Mouse (Mus musculus) right cerebral cortex, postnatal 36 days (tissue): ENCODE measurements around the gene H1f0.

Experiments used
- DNase-seq, 2 experiments: peaks; one replicate each; pipeline ENCODE4 v3.0.0; 2022; ENCODE audit warnings: low spot score in 2 of 2, mixed read lengths in 1 of 2

The H1f0 gene

DNA sequence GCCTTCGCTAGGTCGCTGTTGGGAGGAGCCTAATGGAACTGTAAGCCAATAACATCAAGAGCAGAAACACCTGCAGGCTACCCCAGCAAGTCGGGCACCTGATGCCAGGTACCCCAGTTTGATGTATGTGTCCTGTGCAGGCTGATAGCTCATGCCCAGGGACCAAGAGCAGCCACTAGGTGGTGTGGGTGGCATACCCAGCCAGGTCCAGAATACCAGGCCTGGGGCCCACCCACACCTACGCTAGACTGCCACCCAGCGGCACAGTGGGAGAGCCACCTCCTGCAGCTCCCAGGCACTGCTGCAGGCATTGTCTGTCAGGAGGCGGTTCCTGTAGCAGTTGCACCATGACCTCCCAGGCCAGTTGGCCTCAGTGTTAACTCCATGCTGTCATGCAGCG lies 10.6 kb downstream of the H1f0 start:
- DNase-seq = peak in 1 of 2 experiments; percentile 34

DNA sequence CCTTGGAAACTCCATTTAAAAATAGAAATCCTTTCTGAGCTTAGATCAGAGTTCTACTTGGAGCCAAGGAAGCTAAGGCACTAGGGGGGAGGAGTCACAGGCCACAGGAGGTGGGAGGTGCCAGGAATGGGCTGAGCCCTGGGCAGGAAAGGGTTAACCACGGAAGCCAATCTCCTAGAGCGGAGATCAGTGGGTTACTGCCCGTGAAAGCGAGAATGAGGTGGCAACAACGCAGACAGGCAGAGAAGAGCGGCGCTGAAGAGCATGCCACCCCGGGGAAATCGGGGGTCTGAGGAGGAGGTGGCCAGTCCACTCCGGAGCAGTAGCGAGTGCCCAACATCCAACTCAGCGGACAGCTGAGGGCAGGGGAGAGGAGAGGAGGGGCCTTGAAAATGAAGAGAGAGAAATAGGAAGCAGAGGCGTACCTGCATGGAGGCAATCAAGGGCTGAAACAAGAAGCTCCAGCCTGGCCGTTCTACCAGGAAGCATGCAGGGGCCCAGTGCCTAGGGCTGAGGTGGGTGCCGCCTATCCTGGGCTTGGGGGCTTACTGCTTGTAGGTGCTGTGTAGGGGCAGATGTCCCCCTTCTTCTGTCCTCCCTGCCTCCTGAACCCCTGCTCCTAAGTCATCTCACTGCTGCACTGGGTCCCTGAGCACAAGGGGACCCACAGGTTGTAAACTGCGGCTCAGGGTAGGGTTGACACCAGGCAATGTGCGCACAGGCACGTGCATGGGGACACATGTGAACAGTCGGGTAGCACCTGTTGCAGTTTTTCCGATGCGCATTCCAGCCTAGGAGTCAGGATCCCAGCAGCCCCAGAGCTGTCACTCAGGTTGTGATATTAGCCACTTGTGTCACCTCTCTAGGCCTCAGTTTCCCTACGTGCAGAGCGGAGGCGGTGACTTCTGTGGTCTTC lies 12.5 kb downstream of the H1f0 start:
- DNase-seq = no peak

DNA sequence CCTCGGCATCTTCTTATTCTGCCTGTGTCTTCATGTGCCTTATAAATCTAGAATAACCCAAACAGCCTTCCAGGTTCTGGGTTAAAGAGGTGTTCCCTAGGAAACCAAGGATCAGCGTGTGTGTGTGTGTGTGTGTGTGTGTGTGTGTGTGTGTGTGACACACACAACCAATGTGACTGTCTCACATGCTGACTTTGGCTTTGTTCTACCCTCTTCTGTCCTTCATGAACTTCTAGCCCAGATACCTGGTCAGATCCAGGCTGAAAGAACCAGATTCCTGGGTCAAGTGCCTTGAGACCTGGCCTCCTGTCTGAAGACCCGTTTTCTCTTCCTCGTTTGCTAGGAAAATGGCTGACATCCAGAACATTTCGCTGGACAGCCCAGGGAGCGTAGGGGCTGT lies 13.3 kb downstream of the H1f0 start, which contains the start of gene Galr3:
Galr3 (plus strand) TSS at position 301 of the 400 bp plus-strand sequence.
- DNase-seq = no peak

DNA sequence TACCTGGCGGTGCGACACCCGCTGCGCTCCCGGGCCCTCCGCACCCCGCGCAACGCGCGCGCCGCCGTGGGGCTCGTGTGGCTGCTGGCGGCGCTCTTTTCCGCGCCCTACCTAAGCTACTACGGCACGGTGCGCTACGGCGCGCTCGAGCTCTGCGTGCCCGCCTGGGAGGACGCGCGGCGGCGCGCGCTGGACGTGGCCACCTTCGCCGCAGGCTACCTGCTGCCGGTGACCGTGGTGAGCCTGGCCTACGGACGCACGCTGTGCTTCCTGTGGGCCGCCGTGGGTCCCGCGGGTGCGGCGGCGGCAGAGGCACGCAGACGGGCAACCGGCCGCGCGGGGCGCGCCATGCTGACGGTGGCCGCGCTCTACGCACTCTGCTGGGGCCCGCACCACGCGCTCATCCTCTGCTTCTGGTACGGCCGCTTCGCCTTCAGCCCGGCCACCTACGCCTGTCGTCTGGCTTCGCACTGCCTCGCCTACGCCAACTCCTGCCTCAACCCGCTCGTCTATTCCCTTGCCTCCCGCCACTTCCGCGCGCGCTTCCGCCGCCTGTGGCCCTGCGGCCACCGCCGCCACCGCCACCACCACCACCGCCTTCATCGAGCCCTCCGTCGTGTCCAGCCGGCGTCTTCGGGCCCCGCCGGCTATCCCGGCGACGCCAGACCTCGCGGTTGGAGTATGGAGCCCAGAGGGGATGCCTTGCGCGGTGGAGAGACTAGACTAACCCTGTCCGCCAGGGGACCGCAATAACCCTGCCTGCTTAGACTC lies 14.7 kb downstream of the H1f0 start:
- peak; percentile 44 to 67 for DNase-seq

DNA sequence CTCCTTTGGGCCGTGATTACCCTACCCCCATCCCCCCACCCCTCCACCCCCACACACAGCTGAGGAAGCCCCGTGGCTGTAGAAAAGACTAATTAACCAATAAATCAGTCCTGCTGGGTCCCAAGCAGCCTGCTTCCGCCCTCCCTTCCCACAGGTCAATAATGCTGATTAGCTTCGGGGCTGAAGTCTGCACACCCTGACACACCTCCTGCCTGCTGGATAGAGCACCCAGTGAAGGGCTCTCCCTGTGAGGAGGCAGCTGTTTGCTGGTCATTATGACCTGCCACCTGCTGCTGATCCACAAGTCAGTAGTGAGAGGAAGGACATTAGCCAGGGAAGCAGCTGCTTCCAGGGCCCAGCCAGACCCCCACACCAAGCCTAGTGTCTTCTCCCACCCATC lies 16.6 kb downstream of the H1f0 start:
- no peak for DNase-seq

DNA sequence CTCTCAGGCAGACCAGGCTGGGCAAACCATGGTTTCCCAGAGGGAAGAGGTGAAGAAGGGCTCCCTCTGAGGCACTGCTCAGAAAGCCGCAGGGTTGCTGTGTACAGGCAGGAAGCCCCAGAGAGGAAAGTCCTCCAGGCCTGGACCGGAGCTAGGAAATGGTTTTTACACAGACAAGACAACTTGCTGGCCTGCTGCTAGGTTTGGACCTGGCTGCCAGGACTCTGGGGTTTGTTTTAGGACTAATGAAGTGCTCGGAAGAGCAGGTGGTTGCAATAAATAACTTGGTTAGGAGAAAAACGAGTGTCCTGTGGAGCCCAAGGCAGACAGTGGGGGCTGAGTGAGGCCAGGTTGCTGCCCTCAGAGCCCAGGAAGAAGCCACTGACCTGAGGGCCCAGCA lies 19.9 kb downstream of the H1f0 start:
- no peak for DNase-seq

DNA sequence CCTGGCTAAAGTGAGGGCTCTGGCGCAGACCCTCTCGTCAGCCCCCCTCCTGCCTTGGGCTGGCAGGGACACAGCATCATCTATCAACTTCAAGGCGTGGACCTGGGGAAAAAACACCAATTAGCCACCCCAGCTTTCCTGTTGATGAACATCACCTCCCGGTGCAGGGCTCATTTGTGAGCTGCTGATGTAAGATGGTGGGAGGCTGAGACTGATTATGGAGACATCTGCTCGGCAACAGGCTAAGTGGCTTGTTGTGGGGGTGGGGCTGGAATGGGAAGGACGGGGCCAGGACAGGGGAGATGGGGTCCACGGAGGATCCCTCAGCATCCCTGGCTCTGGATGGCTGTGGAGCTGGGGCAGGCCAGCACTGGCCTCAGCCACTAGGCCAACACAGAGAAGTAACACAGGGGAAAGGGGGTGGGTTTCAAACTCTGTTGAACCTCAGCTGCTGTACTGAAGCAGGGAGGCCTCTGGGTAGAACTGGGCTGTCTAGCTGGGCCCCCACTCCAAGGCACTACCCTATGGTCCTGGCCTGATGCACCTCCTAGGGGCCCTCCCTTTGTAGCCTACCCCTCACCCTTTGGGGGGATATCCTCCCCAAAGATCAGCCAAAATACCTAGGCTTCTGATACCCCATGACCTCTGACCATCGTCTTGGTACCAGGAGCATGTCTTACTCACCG lies 22.1 kb downstream of the H1f0 start:
- no peak for DNase-seq

DNA sequence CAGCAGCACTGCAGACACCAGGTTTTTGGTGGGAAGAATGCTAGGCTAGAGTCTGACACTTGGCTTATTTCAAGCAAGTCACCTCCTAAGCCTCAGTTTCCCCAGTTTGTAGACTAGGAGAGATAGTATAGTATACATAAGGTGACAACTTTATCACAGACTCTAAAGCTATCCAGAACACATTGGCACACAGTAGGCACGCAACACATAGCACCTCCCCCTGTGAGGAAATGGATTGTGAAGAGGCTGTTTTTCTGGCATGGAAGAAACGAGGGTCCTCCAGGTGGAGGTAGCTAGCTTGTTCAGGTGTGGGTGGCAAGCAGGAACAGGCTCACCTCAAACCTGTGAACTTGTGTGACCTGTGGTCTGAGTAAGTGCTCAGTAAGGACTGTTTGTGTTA lies 22.7 kb downstream of the H1f0 start:
- no peak for DNase-seq

DNA sequence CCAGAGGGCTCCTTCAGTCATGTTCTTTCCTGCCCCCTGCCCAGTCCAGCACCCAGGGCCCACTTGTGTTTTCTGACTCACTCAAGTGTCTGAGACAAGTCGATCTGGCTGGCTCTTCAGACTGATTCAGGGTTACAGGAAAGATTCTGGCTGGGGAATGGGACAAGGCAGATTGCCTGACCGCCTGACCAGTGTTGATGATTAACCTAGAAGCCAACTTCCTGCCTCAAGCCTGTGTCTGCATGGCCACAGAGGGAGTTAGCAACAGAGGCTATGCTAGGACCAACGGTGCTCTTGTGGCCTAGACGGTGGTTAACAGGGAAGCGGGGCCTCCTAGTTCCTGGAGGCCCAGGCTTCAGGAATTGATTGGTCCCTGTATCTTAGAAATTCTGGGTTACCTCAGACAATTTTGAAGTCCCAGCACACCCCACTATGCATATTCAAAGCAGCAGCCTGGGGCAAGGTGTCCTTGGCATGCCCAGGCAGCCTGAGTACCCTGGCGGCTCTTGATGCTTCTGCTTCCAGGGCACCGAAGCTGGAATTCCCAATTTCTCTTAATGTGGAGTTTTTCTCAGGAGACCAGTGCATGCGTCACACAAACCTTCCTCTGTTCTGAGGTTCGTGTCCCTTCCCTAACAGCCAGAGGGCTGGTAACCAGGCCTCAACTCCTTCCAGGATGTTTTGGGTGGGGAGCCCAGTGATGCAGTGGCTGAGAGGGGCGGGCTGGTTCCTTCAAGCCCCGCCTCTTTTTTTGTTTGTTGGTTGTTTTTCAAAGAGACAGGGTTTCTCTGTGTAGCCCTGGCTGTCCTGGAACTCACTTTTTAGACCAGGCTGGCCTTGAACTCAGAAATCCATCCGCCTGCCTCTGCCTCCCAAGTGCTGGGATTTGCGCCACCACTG lies 23.5 kb downstream of the H1f0 start:
- no peak for DNase-seq

DNA sequence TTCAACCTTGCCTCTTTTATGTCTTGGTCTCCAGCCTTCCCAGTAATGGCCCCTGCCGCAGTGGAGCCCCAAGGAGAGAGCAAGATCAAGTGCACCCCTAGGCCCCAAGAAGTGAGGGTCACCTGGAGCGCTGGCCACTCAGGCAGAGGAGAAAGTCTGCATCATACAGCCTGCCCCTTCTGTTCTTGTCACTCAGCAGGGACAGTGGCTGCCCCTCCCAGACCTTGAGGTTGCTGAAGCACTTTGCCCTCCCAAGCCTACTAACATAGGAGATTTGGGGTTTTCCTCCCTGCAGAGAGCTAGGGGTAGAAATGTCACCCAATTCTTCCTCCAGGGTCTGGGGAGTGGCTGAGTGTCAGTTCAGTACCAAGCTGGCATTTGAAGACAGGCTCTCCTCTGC lies 24.1 kb downstream of the H1f0 start:
- no peak for DNase-seq

DNA sequence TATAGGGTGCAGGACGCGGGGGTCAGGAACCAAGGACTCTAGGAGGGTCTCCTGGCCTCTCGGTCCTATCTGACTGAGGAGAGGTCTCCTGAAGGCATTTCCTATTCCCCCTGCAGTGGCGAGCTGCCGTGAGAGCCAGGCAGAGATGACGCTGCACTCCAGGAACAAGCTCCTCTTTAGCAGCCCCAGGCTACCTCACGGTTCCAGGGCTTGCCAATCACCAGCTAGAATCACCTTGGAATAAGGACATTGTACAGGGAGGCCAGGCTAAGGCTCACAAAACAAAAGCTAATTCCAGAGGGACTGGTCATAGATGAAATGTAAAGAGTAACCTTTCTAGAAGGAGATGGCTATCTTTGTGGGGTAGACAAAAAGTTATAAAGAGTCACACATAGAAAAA lies 28.4 kb downstream of the H1f0 start:
- no peak for DNase-seq

DNA sequence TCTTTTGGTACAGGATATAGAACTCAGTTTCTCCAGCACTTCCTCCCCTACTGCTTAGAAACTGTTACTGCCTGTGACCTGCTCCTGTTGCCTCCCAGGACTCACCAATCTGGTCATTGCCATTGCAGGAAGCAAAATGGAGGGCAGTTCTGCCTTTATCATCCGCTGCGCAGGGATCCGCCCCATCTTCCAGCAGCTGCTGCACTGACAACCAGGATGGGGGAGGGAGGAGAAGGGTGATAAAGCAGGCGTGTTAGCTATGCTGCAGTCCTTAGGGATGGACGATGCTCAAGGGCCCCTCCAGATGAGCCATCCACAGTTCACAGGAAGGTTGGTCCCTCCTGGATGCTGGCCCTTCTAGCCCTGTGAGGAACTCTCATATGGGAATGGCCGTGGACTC lies 29.6 kb downstream of the H1f0 start:
- DNase-seq = no peak

DNA sequence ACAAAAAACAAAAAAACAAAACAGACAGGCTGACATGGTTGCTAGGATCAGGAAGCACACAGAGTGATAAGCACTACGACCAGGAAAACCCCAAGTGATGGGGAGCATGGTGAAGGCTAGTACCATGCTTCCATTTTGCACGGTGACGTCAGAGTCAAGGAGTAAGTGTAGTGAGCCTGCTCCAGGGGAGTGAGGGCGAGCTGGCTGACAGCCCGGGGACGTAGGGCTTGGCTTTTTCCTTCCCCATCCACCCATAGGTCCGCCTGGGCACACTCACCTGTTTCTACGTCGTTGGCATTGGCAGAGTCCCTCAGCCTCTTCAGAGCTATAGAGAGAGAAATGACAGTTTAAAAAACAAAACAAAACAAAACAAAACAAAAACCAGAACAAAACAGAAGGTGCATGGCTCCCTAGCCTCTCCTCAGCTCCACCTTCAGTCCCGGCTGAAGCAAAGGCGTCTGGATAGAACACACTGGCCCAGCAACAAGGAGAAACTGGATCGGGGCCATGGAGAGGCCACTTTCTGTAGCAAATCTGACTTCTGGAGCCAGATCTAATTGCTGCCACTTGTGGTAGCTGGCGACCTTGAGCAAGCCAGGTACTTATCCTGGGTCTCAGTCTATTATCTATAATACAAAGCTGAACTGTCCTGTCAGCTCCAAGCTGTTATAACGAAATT lies 32.8 kb downstream of the H1f0 start:
- DNase-seq = no peak

DNA sequence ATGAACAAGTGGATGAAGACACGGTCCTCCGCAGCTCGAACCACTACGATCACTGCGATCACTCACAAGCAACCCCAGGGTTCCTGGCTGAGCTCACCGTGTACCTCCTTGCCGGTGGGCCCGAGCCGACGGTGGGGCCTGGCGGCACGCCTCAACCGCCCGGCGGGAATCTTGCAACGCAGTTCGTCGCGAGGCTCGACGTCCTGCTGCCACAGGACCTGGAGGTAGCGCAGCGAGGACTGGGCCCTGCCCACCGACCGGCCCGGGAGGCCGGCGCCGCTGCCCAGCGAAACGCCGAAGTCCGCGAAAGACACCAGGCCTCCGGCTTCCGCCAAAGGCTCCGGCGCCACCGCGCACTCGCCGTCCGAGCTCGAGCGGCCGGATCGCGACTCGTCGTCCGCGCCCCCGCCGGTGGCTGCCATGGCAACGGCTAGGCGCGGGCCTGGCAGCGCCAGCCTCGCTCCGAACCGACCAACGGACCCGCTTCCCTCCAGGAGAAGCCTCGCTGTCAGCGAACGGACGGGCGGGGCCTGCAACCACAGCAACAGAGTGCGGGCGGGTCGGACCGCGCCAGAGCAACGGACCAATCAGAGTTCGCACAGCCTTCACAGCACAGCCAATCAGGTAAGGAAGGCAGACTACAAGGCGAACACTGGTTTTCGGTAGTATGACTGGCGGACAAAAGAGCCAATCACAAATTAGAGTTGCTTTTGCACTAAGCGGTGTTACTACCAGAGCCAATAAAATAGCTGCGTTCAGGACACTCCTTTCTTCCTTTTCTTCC lies 34.3 kb downstream of the H1f0 start, which contains the start of gene Ankrd54:
Ankrd54 (minus strand) TSS at position 518 of the 784 bp plus-strand sequence.
- DNase-seq = peak; percentile 99

DNA sequence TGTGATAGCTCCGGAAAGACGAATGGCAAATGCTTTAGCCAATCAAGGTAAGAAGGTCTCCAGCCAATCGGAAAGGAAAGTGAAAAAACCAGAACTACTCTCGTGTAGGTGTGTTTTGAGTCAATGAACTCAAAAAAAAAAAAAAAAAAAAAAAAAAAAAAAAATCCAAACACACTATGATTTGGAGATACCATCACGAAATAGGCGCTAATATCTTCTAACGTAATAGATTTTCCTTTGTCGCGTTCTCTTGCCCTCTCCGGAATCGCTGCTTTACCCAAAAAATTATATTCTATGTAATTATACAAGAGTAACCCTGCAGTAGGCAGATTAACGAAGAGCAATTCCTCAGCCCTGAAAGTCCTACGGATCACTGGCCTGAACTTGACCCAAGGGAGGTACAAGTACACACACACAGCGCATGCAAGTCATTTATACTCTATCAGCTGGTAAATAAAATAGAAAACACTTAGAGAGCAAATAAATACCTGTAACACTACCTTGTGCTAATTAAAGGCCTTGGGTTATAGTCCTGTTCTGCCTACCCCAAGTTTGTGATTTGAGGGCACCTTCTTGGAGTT lies 35.0 kb downstream of the H1f0 start:
- no peak for DNase-seq

DNA sequence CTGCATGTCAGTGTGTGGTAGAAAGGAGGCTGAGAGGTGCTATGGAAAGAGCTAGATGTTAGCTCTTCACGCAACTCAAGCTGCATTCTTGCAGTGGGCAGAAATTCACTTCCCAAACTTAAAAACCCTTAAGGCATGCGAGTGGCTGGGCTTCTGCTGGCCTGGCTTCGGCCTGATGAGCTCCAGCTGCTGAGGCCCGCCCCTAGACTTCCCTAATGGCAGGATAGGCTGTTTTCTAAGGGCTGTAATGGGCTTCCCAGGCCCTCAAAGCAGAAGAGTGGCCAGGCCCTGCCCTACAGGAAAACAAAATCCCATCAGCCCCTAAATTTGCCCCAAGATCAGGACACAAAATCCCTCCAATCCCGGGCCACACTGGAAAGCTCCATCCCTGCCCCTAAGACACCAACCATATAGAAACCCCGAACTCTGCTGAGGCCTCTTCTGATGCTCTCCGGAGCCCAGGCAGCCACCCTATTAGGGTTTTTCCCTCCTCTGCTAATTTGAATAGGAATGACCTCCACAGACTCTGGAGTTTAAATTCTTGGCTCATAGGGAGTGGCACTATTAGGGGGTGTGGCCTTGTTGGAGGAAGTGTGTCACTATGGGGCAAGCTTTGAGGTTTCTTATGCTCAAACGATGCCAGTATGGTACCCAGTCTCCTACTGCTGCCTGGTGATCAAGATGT lies 37.0 kb downstream of the H1f0 start:
- no peak for DNase-seq

DNA sequence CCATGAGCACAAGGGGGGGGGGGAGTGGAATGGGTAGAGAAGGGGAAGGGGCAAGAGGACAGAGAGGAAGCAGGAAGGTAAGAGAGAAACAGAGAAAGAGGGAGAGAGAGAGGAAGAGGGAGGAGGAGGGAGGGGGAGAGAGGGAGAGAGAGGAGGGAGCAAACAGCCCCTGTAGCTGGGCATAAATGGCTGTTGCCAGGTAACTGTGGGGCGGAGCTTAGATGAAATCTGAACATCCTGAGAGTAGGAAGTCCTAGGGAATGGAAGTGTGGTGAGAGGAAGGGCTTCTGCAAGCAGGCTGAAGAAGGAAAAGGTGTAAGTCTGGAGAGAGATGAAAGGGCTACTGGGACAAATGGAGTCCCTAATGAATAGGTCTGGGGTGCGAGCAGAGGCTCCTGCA lies 38.0 kb downstream of the H1f0 start:
- DNase-seq = no peak

DNA sequence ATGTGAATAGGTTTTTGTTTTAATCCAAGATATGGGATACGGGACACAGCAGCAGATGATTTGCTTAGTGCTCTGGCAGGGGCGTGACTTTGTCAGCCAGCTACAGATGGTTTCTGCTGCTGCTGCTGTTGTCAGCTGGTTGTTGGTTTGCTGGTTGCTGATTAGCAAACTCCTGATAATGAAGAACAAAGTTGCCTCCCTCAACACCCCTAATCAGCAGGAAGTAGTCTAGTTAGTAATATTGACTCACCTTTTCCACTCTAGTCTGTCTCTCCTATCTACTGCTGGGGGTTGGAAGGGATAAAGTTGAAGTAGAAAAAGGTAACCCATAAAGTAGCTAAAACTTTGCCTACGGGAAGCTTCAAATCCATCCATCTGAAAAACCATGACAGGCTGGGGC lies 39.4 kb downstream of the H1f0 start:
- no peak for DNase-seq

DNA sequence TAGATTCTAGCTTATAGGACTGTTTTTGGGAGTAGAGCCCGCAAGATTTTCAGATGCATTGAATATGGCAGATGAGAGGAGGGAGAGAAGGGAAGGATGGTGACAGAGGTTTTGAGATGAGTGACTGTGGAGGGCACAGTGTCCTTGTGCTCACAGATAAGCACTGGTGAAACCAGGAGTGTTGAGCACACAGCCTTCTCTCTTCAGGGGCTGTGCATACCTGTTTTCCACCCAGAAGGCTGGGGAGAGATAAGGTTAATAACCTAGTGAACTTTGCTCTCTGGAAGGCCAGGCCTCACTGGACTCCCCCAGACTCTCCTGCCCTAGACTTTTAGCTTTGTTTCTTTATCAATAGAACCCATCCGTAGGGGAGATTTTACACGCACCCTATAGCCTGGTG lies 40.2 kb downstream of the H1f0 start:
- no peak for DNase-seq
